Mouse (Mus musculus): ENCODE results near the gene Lmntd1. TPM values are rescaled to one million over a fixed set of nuclear protein-coding genes. Genes with fewer than 3 reads are reported as not detected.
A peak's percentile ranks its signal among the peaks of the same experiment; 100 is the strongest.

Lmntd1 gene
- polyA plus RNA-seq, 1 experiment from 2014 or later = 0.33 TPM

DNA sequence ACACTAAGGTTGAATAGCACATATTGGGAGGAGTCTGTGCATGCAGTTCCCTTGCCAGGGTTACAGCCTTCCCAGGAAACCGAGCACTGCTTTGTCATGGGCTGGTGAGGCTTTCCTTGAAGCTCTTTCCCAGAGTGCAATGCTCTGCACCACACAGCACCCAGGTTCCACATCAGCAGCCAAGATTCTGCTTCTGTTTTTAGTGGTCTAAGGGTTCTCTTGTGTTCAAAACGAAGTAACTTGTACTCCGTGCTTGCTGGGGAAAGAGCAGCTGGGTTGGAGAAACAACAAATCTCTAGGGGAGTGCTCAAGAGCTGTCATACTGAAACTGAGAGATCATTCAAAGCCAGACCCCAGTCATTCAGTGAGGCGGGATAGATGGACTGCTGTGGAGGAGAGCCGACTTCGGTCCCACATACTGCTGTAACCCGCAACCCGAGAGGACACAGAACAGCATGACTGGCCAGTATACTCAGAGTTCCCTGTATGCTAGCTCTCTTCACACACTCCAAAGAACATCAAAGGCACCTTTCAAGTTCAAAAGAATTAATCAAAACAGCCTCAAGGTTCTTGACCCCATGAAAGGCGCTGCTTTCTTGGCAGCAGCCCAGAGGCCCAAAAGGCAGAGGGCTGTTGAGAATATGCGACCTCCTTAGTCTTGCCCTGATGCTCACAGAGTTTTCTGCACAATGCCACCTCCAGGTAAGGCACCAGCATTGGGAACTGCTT is 35.5 kb downstream of the Lmntd1 start:
- Histone ChIP-seq H3K36me3 (ENCODE audit: control insufficient read depth, insufficient read depth, low read length) (no peaks in the 10 kb centered on the region), H3K27ac (ENCODE audit: low read depth, low read length) (no peak overlapping the region), H3K4me2 (ENCODE audit: low read depth, low read length, severe bottlenecking) (no peak overlapping the region), H3K4me3 (ENCODE audit: low read depth, low read length) (no peak overlapping the region), H3K4me1 (replicated peaks; ENCODE audit: control insufficient read depth, insufficient read depth, low read length) (peaks cover 7% of the 10 kb centered on the region; the same call in 1 of the 2 replicates), H3K9ac (ENCODE audit: low read length) (no peak overlapping the region), H3K9me3 (ENCODE audit: control insufficient read depth, low read length) (no peaks in the 10 kb centered on the region), H3K27me3 (ENCODE audit: control insufficient read depth, insufficient read depth, low read length) (no peaks in the 10 kb centered on the region)
- no peak; the same call in 1 of the 2 replicates for ATAC-seq (replicated peaks; ENCODE audit: low FRiP score)
- WGBS = 48% methylated on average over 10 of the region's 10 CpGs
- peak; percentile 51 for DNase-seq (ENCODE audit: low spot score)

DNA sequence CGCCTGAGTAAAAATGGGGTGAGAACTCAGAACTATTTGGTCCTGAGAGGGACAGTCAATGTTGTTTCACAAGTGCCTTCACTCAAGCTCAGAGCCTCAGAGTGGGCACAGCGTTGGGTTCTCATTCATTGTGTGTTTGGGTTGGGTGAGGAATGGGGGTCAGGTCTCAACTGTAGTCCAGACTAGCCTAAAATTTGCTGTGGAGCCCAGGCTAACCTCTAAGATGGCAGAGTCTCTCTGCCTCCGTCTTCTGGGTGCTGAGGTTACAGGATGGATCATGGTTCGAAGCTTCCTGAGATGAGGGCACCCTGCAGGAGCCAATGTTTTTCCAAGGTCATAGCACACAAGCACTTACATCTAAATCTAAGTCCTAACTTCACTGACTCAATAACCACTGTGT is 37.4 kb downstream of the Lmntd1 start:
- H3K4me2 ChIP-seq (ENCODE audit: low read depth, low read length, severe bottlenecking) = no peak overlapping the region
- no peaks in the 10 kb centered on the region for H3K36me3 ChIP-seq (ENCODE audit: control insufficient read depth, insufficient read depth, low read length)
- peaks cover 7% of the 10 kb centered on the region; the same call in 1 of the 2 replicates for H3K4me1 ChIP-seq (replicated peaks; ENCODE audit: control insufficient read depth, insufficient read depth, low read length)
- H3K9ac ChIP-seq (ENCODE audit: low read length) = no peak overlapping the region
- ATAC-seq (replicated peaks; ENCODE audit: low FRiP score) (no peak), DNase-seq (ENCODE audit: low spot score) (peak; percentile 22)
- no peak overlapping the region for H3K27ac ChIP-seq (ENCODE audit: low read depth, low read length)
- no peak overlapping the region for H3K4me3 ChIP-seq (ENCODE audit: low read depth, low read length)
- WGBS = 96% methylated on average over 4 of the region's 4 CpGs
- no peaks in the 10 kb centered on the region for H3K9me3 ChIP-seq (ENCODE audit: control insufficient read depth, low read length)
- no peaks in the 10 kb centered on the region for H3K27me3 ChIP-seq (ENCODE audit: control insufficient read depth, insufficient read depth, low read length)

DNA sequence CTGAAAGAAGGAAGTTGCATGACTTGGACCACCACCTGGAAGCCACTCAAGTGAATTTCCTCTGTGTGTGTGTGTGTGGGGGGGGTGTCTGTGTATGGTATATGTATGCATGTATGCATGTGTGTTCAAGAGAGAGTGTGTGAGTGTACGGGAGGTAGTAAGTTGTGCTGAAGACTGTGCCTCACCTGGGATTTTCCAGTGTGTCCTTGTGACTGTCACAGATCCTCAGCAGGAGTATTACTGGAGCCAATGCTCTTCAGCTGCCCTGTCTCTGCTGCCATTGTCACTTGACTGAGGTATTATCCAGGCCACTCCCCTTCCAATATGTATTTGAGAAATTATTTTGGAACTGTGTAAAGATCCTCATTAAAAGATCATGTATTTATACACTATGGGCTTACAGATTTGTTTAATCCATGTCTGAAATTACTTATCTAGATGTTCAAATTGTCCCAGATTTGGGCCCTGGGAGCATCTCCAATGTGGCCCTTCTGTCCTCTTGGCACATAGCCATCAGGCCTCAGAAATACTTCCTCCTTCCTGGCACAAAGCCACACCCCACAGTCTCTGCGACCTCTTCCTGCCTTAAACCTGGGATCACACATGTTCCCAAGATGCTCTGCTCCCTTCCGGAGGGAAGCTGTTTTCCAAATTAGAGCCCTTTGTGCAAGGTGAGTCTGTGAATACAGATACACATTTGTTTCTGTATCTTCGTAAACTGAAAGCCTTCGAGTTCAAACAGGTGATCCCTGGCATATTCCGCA is 40.7 kb downstream of the Lmntd1 start:
- H3K4me1 ChIP-seq (replicated peaks; ENCODE audit: control insufficient read depth, insufficient read depth, low read length) = peaks cover 2% of the 10 kb centered on the region; the same call in 1 of the 2 replicates
- no peaks in the 10 kb centered on the region for H3K27me3 ChIP-seq (ENCODE audit: control insufficient read depth, insufficient read depth, low read length)
- no peak overlapping the region for H3K4me3 ChIP-seq (ENCODE audit: low read depth, low read length)
- DNase-seq (ENCODE audit: low spot score) = peak; percentile 30
- 88% methylated on average over 6 of the region's 6 CpGs for WGBS
- H3K9me3 ChIP-seq (ENCODE audit: control insufficient read depth, low read length) = no peaks in the 10 kb centered on the region
- no peak for ATAC-seq (replicated peaks; ENCODE audit: low FRiP score)
- H3K27ac ChIP-seq (ENCODE audit: low read depth, low read length) = no peak overlapping the region
- no peak overlapping the region for H3K9ac ChIP-seq (ENCODE audit: low read length)
- H3K36me3 ChIP-seq (ENCODE audit: control insufficient read depth, insufficient read depth, low read length) = no peaks in the 10 kb centered on the region
- H3K4me2 ChIP-seq (ENCODE audit: low read depth, low read length, severe bottlenecking) = no peak overlapping the region

DNA sequence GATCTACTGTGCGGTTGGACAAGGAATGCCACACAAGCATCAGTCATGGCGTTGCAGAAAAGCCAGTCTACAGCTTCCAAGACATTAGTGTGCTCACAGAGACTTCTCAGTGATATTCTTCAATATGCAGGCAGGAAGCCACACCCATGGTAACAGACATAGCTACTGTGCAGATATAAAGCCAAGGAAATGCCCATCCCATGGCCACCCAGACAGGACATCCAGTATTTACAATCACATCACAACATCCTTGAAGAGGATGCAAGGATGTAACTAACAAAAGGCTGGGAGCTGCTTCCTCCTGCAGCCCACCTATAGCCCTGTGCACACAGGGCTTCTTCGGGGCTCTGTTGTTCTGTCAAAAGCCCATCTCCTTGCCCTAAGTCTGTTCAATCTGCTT is 45.4 kb downstream of the Lmntd1 start:
- H3K36me3 ChIP-seq (ENCODE audit: control insufficient read depth, insufficient read depth, low read length) = no peaks in the 10 kb centered on the region
- no peak for DNase-seq (ENCODE audit: low spot score)
- H3K9ac ChIP-seq (ENCODE audit: low read length) = no peak overlapping the region
- no peaks in the 10 kb centered on the region for H3K4me1 ChIP-seq (replicated peaks; ENCODE audit: control insufficient read depth, insufficient read depth, low read length)
- ATAC-seq (replicated peaks; ENCODE audit: low FRiP score) = no peak
- WGBS = 91% methylated on average over 3 of the region's 3 CpGs
- H3K27ac ChIP-seq (ENCODE audit: low read depth, low read length) = no peak overlapping the region
- H3K27me3 ChIP-seq (ENCODE audit: control insufficient read depth, insufficient read depth, low read length) = no peaks in the 10 kb centered on the region
- no peak overlapping the region for H3K4me3 ChIP-seq (ENCODE audit: low read depth, low read length)
- H3K4me2 ChIP-seq (ENCODE audit: low read depth, low read length, severe bottlenecking) = no peak overlapping the region
- no peaks in the 10 kb centered on the region for H3K9me3 ChIP-seq (ENCODE audit: control insufficient read depth, low read length)

DNA sequence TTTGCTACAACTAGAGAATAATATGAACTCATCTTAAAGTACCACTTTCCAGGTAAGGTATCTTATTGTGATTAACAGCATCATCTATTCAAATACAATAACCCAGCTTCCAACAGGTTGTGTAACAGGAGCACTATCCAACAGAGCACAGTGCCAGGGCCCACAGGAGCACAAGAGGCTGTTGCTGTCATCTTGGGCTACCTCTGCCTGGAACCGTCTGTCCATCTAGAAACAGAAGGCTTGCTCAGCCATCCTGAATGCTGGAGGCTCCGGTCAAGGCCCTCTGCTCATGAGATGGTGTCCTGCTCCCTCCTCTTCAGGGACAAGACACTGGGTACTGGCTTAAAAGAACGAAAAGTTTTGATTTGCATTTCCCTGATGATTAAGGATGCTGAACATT is 46.3 kb downstream of the Lmntd1 start:
- no peak for ATAC-seq (replicated peaks; ENCODE audit: low FRiP score)
- no peak for DNase-seq (ENCODE audit: low spot score)
- WGBS = 90% methylated on average over 3 of the region's 3 CpGs
- Histone ChIP-seq H3K4me2 (ENCODE audit: low read depth, low read length, severe bottlenecking) (no peak overlapping the region), H3K27ac (ENCODE audit: low read depth, low read length) (no peak overlapping the region), H3K9me3 (ENCODE audit: control insufficient read depth, low read length) (no peaks in the 10 kb centered on the region), H3K4me3 (ENCODE audit: low read depth, low read length) (no peak overlapping the region), H3K36me3 (ENCODE audit: control insufficient read depth, insufficient read depth, low read length) (no peaks in the 10 kb centered on the region), H3K4me1 (replicated peaks; ENCODE audit: control insufficient read depth, insufficient read depth, low read length) (no peaks in the 10 kb centered on the region), H3K27me3 (ENCODE audit: control insufficient read depth, insufficient read depth, low read length) (no peaks in the 10 kb centered on the region), H3K9ac (ENCODE audit: low read length) (no peak overlapping the region)

DNA sequence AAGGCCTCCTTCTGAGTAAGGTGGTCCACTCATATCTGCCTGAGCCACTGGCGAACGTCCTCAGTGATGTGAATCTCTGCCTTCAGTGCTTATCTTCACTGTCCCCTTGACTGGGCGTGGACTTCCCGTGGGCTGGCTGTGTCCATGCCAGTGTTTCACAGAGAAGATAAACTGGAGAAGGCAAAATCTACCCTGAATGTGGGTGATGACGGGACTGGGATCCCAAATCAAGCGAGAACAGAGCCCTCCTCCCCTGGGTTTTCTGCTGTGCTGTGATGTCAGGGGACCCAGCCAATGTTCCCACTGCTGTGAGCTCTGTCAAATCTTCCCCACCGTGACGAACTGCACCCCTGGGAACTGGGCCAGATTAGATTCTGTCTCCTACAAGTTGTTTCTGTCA is 46.8 kb downstream of the Lmntd1 start:
- DNase-seq (ENCODE audit: low spot score) = peak; percentile 29
- H3K36me3 ChIP-seq (ENCODE audit: control insufficient read depth, insufficient read depth, low read length) = no peaks in the 10 kb centered on the region
- ATAC-seq (replicated peaks; ENCODE audit: low FRiP score) = no peak
- no peaks in the 10 kb centered on the region for H3K27me3 ChIP-seq (ENCODE audit: control insufficient read depth, insufficient read depth, low read length)
- no peak overlapping the region for H3K4me3 ChIP-seq (ENCODE audit: low read depth, low read length)
- H3K27ac ChIP-seq (ENCODE audit: low read depth, low read length) = no peak overlapping the region
- H3K4me2 ChIP-seq (ENCODE audit: low read depth, low read length, severe bottlenecking) = no peak overlapping the region
- WGBS = 80% methylated on average over 8 of the region's 8 CpGs
- no peak overlapping the region for H3K9ac ChIP-seq (ENCODE audit: low read length)
- H3K4me1 ChIP-seq (replicated peaks; ENCODE audit: control insufficient read depth, insufficient read depth, low read length) = no peaks in the 10 kb centered on the region
- no peaks in the 10 kb centered on the region for H3K9me3 ChIP-seq (ENCODE audit: control insufficient read depth, low read length)

DNA sequence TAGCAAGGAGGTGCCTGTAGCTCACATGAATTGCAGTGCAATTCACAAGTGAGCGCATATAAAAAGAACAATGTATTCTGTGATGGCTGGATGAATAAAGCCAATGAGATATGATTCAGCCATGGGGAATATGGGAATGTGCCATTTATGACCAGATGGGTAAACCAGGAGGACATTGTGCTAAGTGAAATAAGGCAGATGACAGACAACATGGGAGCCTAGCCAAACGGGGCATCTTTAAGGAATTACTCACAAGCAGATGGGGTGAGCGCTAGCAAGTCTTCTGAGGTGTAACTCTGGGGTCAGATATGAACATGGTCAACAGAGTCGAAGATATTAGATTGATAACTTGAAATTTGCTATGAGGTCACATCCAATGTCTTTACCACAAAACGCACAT is 48.5 kb downstream of the Lmntd1 start:
- H3K36me3 ChIP-seq (ENCODE audit: control insufficient read depth, insufficient read depth, low read length) = no peaks in the 10 kb centered on the region
- H3K27me3 ChIP-seq (ENCODE audit: control insufficient read depth, insufficient read depth, low read length) = no peaks in the 10 kb centered on the region
- no peak for ATAC-seq (replicated peaks; ENCODE audit: low FRiP score)
- H3K9ac ChIP-seq (ENCODE audit: low read length) = no peak overlapping the region
- no peak for DNase-seq (ENCODE audit: low spot score)
- no peaks in the 10 kb centered on the region for H3K4me1 ChIP-seq (replicated peaks; ENCODE audit: control insufficient read depth, insufficient read depth, low read length)
- WGBS = 89% methylated on average over 5 of the region's 5 CpGs
- no peaks in the 10 kb centered on the region for H3K9me3 ChIP-seq (ENCODE audit: control insufficient read depth, low read length)
- no peak overlapping the region for H3K4me3 ChIP-seq (ENCODE audit: low read depth, low read length)
- no peak overlapping the region for H3K4me2 ChIP-seq (ENCODE audit: low read depth, low read length, severe bottlenecking)
- no peak overlapping the region for H3K27ac ChIP-seq (ENCODE audit: low read depth, low read length)

DNA sequence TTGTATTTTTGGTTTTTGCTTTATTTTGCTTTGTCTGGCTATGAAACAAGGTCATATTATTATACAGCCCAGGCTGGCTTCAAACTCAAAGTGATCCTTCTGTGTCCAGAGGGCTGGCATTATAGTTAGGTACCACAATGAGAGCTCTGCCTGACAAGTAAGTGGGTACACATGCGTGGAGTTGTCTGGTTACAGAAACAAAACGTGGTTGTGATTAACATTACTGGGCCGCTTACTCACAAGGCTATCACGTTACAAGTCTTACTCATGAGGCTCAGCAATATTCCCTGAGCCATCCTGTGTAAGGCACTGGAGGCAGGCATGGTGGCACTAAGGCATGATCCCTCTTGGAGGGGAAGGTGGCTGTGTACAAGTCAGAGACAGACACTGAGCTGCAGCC is 49.4 kb downstream of the Lmntd1 start:
- H3K4me2 ChIP-seq (ENCODE audit: low read depth, low read length, severe bottlenecking) = no peak overlapping the region
- ATAC-seq (replicated peaks; ENCODE audit: low FRiP score) (no peak), DNase-seq (ENCODE audit: low spot score) (no peak)
- H3K4me1 ChIP-seq (replicated peaks; ENCODE audit: control insufficient read depth, insufficient read depth, low read length) = no peaks in the 10 kb centered on the region
- H3K4me3 ChIP-seq (ENCODE audit: low read depth, low read length) = no peak overlapping the region
- H3K9me3 ChIP-seq (ENCODE audit: control insufficient read depth, low read length) = no peaks in the 10 kb centered on the region
- H3K36me3 ChIP-seq (ENCODE audit: control insufficient read depth, insufficient read depth, low read length) = no peaks in the 10 kb centered on the region
- WGBS = 79% methylated on average over 4 of the region's 4 CpGs
- no peak overlapping the region for H3K9ac ChIP-seq (ENCODE audit: low read length)
- H3K27ac ChIP-seq (ENCODE audit: low read depth, low read length) = no peak overlapping the region
- no peaks in the 10 kb centered on the region for H3K27me3 ChIP-seq (ENCODE audit: control insufficient read depth, insufficient read depth, low read length)
